Mouse (Mus musculus) lung, postnatal 0 days (tissue): ENCODE measurements at regions not wholly inside any gene's neighbourhood (a gene's known extent, or its start where the extent isn't known, plus 50 kb on each side); places are given as distances from the start of the nearest gene placed in this dataset.

Source experiments
- ATAC-seq: fragments of 200-750 bp; cut with Nextera tagmentation; 2 replicates; pipeline ENCODE4 v1.8.0; 2017; ENCODE audit warnings: moderate library complexity
- DNase-seq: peaks from one replicate; pipeline ENCODE4 v3.0.0-alpha.2; 2016; ENCODE audit warnings: low spot score
- H3K27ac ChIP-seq: fragments of 300-500 bp; sonication (generic); 2 replicates; pipeline ENCODE4 v1.5.1; 2014; ENCODE audit warnings: antibody characterized with exemption, mild to moderate bottlenecking, low read length, mixed read lengths
- H3K27me3 ChIP-seq: fragments of 300-500 bp; sonication (generic); replicated peaks from 2 replicates; pipeline ENCODE4 v1.6.1; 2014; ENCODE audit warnings: low read length, mixed read lengths; ENCODE audit not compliant: insufficient read depth
- H3K36me3 ChIP-seq: fragments of 300-500 bp; sonication (generic); 2 replicates; pipeline ENCODE4 v1.6.1; 2014; ENCODE audit warnings: low read length, mixed read lengths; ENCODE audit not compliant: insufficient read depth
- H3K4me1 ChIP-seq: fragments of 300-500 bp; sonication (generic); 2 replicates; pipeline ENCODE4 v1.6.1; 2014; ENCODE audit warnings: antibody characterized with exemption, low read depth, low read length, mixed read lengths; ENCODE audit not compliant: insufficient read depth
- H3K4me2 ChIP-seq: fragments of 300-500 bp; sonication (generic); replicated peaks from 2 replicates; pipeline ENCODE4 v1.6.1; 2014; ENCODE audit warnings: low read depth, mild to moderate bottlenecking, low read length, moderate library complexity, mixed read lengths
- H3K4me3 ChIP-seq: fragments of 300-500 bp; sonication (generic); 2 replicates; pipeline ENCODE4 v1.5.1; 2014; ENCODE audit warnings: low read depth, low read length
- H3K9ac ChIP-seq: fragments of 300-500 bp; sonication (generic); replicated peaks from 2 replicates; pipeline ENCODE4 v1.6.1; 2014; ENCODE audit warnings: low read depth, mild to moderate bottlenecking
- H3K9me3 ChIP-seq: fragments of 300-500 bp; sonication (generic); 2 replicates; pipeline ENCODE4 v1.6.1; 2016; ENCODE audit warnings: low read length, mixed read lengths
- CTCF ChIP-seq: IDR thresholded peaks from 2 replicates; pipeline ENCODE4 v1.5.1; 2016; ENCODE audit warnings: antibody characterized with exemption, mild to moderate bottlenecking
- EP300 ChIP-seq: IDR thresholded peaks from 2 replicates; pipeline ENCODE4 v1.6.1; 2016; ENCODE audit warnings: antibody characterized with exemption, mild to moderate bottlenecking, control low read depth
- WGBS: fragments of 180-500 bp; shearing (Covaris S2); extraction: QIAGEN DNeasy Blood & Tissue Kit; methylation state at CpG from one replicate; pipeline ENCODE4 v1.1.7; 2014; 5-methylcytosine and 5-hydroxymethylcytosine counted together

- no peak overlapping the region for H3K4me2 ChIP-seq
- H3K27ac ChIP-seq, result no peak overlapping the region
- 35% methylated on average over 5 of the region's 5 CpGs for WGBS
- H3K27me3 ChIP-seq, result no peaks in the 10 kb centered on the region
- no peaks in the 10 kb centered on the region for H3K4me1 ChIP-seq
- TF ChIP-seq EP300 (no peak), CTCF (no peak)
- H3K9me3 ChIP-seq, result no peaks in the 10 kb centered on the region
- H3K36me3 ChIP-seq, result no peaks in the 10 kb centered on the region
- no peak overlapping the region for H3K4me3 ChIP-seq
- no peak overlapping the region for H3K9ac ChIP-seq
- peak; percentile 23 for DNase-seq
- no peak for ATAC-seq
These were observed 512.7 kb downstream of the Rfpl4b start for GRCm38 (mm10) chr10:38308716-38309392.

GRCm38 (mm10) chr10:38295724-38296123, 525.9 kb downstream of the Rfpl4b start:
- ATAC-seq (peak; percentile 60; the same call in 1 of the 2 replicates), DNase-seq (peak; percentile 61)
- H3K27me3 ChIP-seq, result no peaks in the 10 kb centered on the region
- H3K9me3 ChIP-seq, result no peaks in the 10 kb centered on the region
- TF ChIP-seq CTCF (no peak), EP300 (0 out of 2 replicates have a peak, but pooled peaks have one; percentile 21)
- H3K4me1 ChIP-seq, result no peaks in the 10 kb centered on the region
- no peak overlapping the region for H3K9ac ChIP-seq
- H3K36me3 ChIP-seq, result no peaks in the 10 kb centered on the region
- H3K4me2 ChIP-seq, result no peak overlapping the region
- no peak overlapping the region for H3K4me3 ChIP-seq
- 25% methylated on average over 2 of the region's 2 CpGs for WGBS
- H3K27ac ChIP-seq, result no peak overlapping the region

GRCm38 (mm10) chr10:38288689-38289283, 532.8 kb downstream of the Rfpl4b start:
- DNase-seq (no peak), ATAC-seq (no peak)
- Histone ChIP-seq H3K4me1 (no peaks in the 10 kb centered on the region), H3K4me3 (no peak overlapping the region), H3K27me3 (no peaks in the 10 kb centered on the region), H3K27ac (no peak overlapping the region), H3K9ac (no peak overlapping the region), H3K9me3 (no peaks in the 10 kb centered on the region), H3K36me3 (no peaks in the 10 kb centered on the region), H3K4me2 (no peak overlapping the region)
- WGBS, result 45% methylated on average over 6 of the region's 6 CpGs
- TF ChIP-seq CTCF (no peak), EP300 (no peak)

GRCm38 (mm10) chr10:38269136-38269535, 552.4 kb downstream of the Rfpl4b start:
- no peak overlapping the region for H3K27ac ChIP-seq
- ATAC-seq (no peak), DNase-seq (peak; percentile 19)
- no peaks in the 10 kb centered on the region for H3K9me3 ChIP-seq
- no peaks in the 10 kb centered on the region for H3K4me1 ChIP-seq
- WGBS, result 84% methylated on average over 1 of the region's 1 CpGs
- TF ChIP-seq EP300 (no peak), CTCF (peak; percentile 61)
- no peak overlapping the region for H3K4me3 ChIP-seq
- H3K36me3 ChIP-seq, result no peaks in the 10 kb centered on the region
- no peak overlapping the region for H3K9ac ChIP-seq
- H3K27me3 ChIP-seq, result no peaks in the 10 kb centered on the region
- no peak overlapping the region for H3K4me2 ChIP-seq

GRCm38 (mm10) chr10:38265564-38265963, 556.0 kb downstream of the Rfpl4b start:
- Histone ChIP-seq H3K27me3 (no peaks in the 10 kb centered on the region), H3K4me1 (no peaks in the 10 kb centered on the region), H3K27ac (no peak overlapping the region), H3K9me3 (no peaks in the 10 kb centered on the region), H3K36me3 (no peaks in the 10 kb centered on the region), H3K9ac (no peak overlapping the region), H3K4me2 (no peak overlapping the region), H3K4me3 (no peak overlapping the region)
- TF ChIP-seq EP300 (no peak), CTCF (no peak)
- WGBS, result 34% methylated on average over 3 of the region's 3 CpGs
- ATAC-seq (peak; percentile 69), DNase-seq (peak; percentile 67)

- WGBS, result 50% methylated on average over 1 of the region's 1 CpGs
- H3K4me1 ChIP-seq, result no peaks in the 10 kb centered on the region
- no peak overlapping the region for H3K27ac ChIP-seq
- no peak overlapping the region for H3K4me3 ChIP-seq
- no peaks in the 10 kb centered on the region for H3K27me3 ChIP-seq
- no peaks in the 10 kb centered on the region for H3K9me3 ChIP-seq
- no peak overlapping the region for H3K4me2 ChIP-seq
- no peak for ATAC-seq
- DNase-seq, result peak; percentile 15
- no peak for TF ChIP-seq CTCF
- TF ChIP-seq EP300, result no peak
- H3K36me3 ChIP-seq, result no peaks in the 10 kb centered on the region
- no peak overlapping the region for H3K9ac ChIP-seq
These were observed 574.8 kb downstream of the Rfpl4b start for GRCm38 (mm10) chr10:38246821-38247220.
